Mouse (Mus musculus) spleen, postnatal 36 days (tissue): Measurements from ENCODE around the gene Ube4b.
"Not testable (repeated sequence)": the region's sequence is repeated elsewhere in the genome, so short reads cannot be mapped to it uniquely, and the experiment has no call there.

Experiments used
- DNase-seq, 2 experiments: peaks; one replicate each; pipeline ENCODE4 v3.0.0; 2022; ENCODE audit warnings: low spot score in 2 of 2, mixed read lengths in 1 of 2

Gene Ube4b

DNA sequence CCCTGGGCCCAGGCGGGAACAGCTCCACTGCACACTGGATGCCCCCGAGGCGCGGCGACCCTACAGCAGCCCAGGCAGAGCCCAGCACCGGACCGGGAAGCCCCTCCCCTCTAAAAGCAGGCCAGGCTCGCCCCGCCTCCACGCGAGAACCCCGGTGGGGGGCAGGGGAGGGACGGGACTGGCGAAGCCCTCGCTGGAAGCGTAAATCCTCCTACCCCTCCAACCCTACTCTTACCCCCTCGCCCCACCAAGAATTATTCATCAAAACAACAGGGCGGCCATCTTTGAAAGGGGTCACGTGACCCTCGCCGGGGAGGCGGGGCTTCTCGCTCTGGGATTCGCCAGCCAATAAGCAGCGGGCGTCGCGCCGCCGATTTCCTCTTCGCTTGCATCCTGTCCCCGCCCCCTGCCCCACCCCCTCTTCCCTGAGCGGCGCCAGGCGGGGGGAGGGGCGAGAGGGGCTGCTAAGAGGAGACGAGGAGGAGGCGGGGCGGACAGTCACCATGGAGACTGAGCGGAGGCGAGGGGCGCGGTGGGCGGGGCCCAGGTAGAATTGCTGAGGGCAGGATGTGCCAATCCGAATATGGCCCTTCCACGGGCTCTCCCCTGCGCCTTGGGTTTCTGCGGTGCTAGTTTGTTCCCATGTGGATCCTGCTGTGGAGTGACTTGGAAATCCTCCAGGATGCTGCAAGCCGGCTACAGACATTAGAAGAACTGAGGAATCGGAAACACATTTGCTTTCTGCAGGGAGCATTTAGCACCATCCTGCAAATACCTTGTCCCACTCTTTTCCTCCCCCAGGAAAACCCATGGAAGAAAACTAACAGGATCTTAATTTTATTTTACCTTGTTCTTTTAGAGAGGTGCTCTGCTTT lies at the start of gene Ube4b:
Gene Ube4b, minus strand, starts transcription at position 425 of the 875 bp plus-strand sequence.
- DNase-seq, result peak; percentile 95 to 96

DNA sequence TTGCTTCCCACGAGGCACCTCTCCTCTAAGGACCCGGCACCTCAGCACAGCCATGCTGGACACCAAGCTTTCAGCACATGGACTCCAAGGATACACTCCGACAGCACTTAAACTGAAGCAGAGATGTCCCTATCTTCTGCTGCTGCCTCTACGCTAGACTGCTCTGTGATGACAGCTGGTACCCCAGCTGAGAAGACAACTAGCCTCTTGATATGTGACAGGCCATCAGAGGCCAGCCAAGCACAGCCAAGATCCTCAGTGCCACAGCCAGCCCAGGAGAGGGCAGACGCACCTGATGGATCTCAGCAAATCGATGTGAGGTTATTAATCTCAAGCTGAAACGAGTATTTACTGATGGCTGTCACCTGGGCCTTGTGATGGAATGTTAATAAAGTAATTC lies 48.5 kb upstream of the Ube4b start:
- DNase-seq, result no peak

DNA sequence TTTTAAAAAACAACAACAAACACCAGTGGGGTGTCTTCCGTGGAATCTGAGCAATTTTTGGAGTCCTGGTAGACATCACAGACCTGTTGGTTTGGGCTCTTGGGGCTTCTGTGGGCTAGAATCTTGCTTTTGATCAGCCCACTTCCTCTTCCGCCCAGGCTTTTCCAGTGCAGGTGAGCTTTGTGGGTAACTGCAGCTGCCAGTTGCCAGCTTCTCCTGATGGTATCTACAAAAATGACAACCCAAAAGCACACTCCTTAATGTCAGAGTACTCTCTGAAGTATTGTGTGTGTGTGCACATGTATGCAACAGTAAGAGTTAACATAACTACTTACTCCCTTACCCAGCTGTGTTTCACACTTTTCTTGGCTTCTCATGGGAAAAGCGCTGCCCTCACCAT lies 43.0 kb upstream of the Ube4b start:
- peak; percentile 44 to 54 for DNase-seq

DNA sequence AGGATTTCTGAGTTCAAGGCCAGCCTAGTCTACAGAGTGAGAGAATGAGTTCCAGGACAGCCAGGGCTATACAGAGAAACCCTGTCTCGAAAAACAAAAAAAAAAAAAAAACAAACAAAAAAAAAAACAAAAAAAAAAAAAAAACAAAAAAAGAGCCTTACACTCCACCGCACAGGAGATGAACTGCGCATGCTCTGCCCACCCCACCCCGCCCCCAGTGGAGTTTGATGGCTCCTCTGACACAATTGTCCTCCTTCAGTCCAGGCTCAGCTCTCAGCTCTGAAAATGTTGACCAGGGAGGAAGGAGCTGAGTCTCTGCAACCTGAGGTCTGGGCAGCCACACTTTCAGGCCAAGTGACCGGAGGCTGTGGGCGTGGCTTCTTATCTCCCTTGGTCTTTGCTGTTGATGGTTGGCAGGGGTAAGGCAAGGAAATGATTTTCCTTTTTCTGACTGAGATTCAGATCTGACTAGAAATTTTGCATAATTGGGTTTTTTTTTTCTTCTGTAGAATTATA lies 36.9 kb upstream of the Ube4b start:
- DNase-seq, result no peak

DNA sequence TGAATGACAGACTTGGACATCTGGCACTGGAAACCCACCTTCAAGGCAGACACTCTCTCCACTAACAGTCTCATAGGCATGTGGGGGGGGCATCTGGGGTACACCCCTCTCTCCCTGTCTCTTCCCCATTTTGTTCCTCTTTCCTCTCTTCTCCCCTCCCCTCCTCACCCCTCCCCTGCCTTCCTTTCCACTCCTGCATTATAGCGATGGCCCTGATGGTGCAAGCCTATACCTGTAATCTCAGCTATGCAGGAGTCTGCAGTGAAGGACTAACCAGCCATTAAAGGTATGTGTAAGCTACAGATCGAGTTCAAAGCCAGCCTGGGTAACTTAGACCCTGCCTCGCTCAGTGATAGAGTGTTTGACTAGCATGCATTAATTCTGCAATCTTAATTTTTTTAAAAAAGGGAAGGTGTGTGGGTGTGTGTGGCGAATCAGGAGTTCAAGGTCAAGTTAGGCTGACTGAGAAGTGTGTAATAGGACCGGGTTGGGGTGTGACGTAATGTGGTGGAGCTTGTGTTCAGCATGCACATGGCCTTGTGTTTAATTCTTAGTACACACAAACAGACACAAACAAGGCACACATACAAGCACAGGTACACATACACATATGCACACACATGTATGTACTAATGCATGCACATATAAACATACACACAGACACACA lies 35.9 kb upstream of the Ube4b start:
- no peak for DNase-seq

DNA sequence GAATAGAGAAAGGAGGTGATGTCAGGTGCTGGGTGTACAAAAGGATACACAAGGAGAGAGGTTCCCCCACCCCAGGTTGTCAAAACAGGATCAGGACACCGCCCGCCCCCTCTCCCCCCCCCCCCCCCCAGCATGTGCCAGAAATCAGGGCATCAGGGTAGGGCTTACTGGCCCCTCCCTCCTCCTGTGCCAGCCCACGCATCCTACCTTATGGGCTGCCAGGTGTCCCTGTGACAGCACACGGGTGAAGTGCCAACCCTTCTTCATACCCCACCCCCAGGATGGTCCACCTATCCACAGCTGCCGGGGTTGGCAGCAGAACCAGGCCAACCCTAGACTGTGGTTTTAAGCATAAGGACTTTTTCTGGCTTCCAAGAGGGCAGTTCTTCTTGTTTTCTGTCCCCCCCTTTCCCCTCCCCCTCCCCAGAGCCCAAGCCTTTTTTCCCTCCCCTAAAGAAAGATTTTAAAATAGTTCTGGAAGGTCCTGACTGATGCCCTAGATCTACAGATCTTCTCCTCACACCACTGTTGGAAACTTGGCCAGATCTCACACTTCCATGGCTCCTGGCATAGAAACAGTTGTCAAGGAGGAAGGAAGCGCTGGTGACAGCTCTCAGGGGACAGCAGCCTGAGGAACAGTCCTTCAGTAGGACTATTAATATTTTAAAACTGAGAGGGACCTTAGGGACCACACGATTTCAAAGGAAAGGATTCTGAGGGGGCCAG lies 35.2 kb upstream of the Ube4b start:
- DNase-seq, result no peak

DNA sequence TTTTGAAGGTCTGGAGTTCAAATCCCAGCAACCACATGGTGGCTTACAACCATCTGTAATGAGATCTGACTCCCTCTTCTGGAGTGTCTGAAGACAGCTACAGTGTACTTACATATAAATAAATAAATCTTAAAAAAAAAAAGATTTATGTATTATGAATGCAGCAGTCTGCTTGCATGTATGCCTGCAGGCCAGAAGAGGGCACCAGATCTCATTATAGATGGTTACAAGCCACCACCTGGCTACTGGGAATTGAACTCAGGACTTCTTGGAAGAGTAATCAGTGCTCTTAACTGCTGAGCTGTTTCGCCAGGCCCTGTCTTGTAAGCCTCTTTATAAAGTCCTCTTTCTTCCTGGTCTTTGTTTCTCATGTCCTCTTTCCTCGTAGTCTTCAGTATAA lies 33.9 kb upstream of the Ube4b start:
- DNase-seq, result not testable (repeated sequence)

DNA sequence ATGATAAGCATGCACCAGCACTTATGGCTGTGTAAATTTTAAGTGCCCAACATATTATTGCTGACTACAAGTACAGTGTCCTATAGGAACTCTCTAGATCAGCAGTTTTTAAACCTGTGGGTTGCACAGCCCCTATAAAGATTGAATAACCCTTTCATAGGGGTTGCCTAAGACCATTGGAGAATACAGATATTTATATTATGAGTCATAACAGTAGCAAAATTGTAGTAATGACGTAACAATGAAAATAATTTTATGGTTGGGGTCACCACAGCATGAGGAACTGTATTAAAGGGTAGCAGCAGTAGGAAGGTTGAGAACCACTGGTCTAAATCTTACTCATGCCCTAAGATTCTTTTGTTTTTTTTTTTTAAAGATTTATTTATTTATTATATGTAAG lies 32.9 kb upstream of the Ube4b start:
- no peak for DNase-seq

DNA sequence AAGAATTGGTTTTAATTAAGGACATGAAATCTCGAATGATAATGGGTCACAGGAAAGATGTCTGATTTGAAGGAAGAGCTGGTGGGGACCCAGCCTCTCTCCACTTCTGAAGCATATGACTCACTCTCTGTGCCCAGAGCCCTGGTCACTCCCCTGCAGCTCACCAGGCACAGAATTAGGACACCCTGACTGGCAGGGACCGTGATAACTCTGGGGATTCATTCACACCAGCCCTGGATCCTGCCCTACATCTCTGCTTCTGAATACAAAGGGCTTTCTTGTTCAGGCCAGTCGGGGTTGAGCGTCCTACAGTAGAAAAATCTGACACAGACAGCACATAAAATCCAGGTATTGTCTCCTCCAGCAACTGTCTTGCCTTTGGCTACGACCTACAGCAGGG lies 32.0 kb upstream of the Ube4b start:
- no peak for DNase-seq

DNA sequence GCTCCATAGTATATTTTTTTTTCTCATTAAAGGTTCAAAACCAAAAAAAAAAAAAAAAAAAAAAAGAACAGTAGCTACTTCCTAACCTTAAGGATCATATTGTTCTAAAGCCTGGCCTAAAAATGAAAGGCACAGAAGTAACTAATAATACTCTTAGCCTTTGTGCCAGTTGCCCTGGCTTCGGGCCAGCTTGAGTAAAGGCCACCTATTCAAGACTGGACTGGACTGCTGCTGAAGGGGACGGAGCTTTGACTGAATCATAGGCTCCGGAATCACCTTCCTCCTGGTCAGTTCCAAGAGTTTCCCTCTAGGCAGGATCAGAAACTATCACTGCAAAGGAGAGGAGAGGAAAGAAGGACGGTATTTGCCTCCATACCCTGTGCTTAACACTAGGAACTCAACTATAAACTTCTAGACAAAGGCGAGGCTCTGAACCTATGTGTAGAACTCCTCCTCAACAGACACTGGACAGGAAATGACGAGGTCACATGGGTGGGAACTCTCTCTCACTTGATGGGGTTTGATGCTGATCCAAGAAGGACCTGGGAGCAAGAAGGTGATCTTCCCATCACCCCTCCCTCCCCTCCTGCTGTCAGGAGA lies 31.4 kb upstream of the Ube4b start:
- DNase-seq, result no peak

DNA sequence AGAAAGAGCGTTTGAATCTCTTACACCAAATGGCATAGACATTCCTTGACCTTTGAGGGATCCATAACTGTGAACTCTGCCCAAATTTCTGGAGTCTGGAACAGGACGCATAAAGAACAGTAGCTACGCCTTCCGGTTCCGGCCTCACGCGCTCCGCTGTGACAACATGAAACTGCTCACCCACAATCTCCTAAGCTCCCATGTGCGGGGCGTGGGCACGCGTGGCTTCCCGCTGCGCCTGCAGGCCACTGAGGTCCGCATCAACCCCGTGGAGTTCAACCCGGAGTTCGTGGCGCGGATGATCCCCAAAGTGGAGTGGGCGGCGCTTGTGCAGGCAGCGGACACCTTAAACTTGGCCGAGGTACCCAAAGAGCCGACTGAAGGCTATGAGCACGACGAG lies 30.6 kb upstream of the Ube4b start:
- DNase-seq, result not testable (repeated sequence)

DNA sequence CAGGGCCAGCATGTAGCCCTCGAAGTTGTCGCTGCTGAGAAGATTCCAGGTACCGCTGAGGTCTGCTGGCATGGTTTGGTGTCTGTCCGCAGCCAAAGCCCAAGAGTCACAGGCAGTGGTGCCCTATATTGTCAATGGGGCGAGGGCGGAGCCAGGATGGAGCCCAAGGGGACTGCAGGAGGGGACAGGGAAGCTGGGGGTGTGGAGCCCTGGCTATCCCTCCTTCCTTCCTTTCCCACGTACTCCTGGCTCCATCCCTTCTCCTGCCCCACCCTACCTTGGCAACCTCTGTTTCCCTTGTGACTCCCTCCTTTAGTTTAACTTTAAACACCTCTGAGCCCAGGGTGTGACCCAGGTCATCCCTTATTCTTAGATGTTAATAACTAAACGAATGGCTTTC lies 28.3 kb upstream of the Ube4b start, which contains the start of gene Rbp7:
Gene Rbp7, minus strand, starts transcription at position 100 of the 400 bp plus-strand sequence.
- no peak for DNase-seq

DNA sequence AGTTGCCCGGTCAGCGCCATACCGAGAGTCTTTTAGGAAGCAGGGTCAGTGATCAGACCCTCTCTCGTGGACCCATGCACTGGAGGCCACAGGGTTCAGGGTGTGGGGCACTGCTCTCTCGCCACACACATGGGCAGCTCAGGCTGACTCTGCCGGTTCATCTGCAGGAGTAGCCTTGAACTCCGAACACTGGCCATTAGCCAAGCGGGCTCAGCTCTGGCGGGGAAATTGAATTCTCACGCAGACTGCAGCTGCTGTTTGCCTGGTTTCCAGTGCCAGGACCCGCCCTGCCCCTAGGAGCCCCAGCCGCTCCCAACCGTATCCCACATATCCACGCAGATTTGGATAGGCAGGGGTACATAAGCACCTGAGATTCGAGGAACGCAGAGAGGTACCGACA lies 27.7 kb upstream of the Ube4b start:
- DNase-seq, result no peak

DNA sequence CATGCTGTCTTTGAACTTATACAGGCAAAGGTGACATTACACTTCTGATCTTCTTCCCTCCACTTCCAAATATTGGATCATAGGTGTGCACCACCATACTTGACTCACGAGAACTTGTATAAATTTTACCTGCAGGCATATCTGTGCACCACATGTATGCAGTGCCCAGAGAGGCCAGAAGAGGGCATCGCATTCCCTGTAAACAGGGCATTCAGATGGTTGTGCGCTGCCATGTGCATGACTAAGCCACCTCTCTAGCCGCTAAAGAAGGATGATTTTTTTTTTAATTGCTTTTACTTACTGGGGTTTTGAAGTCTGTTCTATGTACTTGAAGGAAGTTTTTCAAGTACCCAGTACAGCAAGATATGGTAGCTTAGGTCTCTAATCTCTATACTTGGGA lies 27.1 kb upstream of the Ube4b start:
- DNase-seq, result no peak

DNA sequence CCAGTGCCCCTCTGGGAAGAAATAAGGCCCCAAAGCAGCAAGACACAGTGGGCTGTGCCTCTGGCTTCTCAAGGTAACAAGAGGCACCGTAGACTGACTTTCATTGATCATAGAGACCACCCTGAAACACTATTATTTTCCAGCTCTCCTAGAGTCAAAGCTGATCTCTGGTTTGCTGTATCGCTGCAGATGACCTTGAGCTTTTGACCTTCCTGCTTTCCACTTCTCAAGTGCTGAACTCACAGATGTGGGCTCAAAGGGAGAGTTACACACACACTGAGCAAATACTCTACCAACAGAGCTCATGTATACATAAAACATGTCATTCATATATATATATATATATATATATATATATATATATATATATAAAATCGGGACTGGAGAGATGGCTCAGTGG lies 24.1 kb upstream of the Ube4b start:
- DNase-seq, result no peak

DNA sequence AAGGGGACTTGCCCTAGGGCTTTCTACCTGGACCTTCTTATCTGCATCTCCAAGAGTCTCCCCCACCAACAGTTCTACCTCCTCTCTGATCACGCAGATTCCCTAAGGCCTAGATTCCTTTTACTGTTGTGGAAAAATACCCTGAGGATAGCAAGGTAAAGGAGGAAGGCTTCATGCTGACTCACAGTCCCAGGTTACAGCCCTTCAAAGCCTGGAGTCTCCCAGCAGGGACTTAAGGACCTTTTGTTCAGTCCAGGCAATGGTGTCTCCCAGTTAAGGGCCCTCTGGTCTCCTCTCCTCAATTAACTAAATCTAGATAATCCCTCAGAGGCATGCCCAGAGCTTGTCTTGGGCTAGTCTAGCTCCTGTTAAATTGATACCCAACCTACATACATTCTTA lies 19.8 kb upstream of the Ube4b start:
- no peak for DNase-seq

DNA sequence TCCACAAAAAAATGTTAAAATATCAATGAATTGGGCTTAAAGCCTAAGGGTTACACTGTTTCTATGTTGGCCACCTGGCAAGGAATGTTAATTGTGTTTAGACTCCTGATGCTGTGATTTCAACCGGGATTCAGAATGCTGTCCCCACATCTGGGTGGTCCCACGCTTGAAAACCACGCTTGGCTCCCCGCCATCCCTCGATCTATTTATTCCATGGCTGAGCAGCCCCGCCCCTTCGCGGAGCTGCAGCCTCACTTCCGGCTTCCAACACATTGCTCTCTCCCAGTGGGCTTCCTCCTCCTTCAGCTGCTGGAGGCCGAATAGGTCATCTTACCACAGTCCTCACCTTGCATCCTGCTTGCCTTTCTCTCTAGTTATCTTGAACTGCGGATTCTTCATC lies 19.3 kb upstream of the Ube4b start:
- DNase-seq, result peak in 1 of 2 experiments; percentile 15

DNA sequence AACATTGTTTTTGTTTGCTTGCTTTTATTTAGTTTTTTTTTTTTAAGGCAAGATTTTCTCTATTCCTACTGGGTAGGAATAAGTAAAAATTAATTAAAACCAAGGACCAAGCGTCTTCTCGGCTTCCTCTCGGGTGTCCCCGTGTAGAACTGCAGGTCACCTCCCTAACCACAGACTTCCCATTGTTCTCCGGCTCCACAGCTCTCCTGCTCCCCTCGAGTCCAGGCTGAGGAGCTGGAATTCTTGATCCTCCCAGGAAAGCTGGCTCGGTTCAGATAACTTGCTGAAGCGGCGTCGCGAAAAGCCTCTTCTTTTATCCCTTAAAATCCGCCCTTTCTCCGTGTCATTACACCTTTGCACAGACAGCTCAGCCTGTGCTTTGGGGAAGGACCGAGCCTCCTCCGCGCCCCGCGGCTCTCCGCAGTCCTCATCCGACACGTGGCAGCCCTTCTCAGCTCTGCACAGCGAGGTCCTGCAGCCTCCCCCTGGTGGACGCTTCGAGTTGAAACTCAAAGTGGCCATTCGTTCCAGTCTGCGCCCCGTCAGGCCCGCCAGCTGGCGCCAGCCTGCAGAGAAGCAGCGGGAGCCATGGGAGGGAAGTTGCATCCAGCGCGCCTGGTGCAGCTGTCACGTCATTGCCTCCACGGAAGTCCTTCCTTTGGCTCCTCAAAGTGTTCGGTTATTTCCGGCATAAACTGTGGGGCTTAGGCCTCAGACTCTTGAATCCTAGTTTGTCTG lies 18.6 kb upstream of the Ube4b start:
- peak; percentile 81 to 82 for DNase-seq

DNA sequence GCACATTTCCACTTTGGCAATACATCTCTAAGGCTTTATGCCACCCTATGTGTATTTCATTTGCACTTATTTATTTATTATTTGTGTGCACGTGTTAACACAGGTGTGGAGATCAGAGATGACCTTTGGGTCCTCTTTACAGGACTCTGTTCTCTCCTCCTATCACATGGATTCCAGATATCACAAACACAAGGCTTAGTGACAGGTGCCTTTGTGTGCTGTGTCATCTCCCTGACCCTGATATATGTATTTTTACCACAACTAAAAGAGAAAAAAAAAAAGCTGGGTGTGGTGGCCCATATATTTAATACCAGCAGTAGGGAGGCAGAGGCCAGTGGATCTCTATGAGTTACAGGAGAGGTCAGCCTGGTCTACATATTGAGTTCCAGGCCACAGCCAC lies 17.9 kb upstream of the Ube4b start:
- no peak for DNase-seq

DNA sequence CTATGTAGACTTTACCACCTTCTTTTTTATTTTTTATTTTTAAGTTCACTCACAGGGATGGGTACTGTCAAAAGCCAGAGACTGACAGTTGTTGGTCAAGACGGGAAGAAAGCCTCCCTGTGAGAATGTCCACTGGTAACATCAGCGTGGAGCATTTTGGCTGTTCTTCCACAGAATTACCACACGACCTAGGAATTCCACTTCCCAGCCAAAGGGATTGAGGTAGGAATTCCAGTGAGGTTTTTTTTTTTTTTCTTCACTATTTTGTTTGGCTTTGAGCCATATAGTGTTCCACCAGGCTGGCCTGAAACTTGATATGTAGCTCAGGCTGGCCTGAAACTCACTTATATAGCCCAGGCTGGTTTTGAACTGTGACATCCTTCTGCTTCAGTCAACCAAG lies 15.9 kb upstream of the Ube4b start:
- no peak for DNase-seq

DNA sequence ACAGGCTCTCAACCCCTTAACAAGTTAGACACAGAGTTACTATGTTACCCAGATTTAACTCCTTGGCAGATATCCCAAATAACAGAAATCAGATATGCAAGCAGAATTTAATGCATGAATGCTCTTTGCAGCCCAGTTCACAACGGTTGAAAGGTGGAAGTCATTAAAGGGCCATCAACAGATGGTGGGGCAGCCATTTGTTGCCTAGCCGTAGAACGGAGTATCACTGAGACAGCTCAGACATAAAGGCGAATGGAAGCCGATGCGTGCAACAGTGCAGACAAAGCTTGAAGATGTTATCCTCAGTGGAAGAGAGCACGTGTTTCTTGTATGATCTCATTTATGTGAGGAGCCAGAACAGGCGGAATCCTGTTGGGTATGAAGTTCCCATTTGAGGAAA lies 14.0 kb upstream of the Ube4b start:
- DNase-seq, result no peak
